Mouse (Mus musculus) spleen, adult 2 months (tissue): ENCODE measurements around the gene Fyn.

Source experiments
- CTCF ChIP-seq: fragments of 200-500 bp; IDR thresholded peaks from 2 replicates; pipeline ENCODE4 v1.5.1; 2011; ENCODE audit warnings: mild to moderate bottlenecking, inconsistent platforms; ENCODE audit not compliant: insufficient read depth, insufficient read length, insufficient replicate concordance; ENCODE audit errors: extremely low read depth
- POLR2A ChIP-seq: fragments of 200-500 bp; IDR thresholded peaks from 2 replicates; pipeline ENCODE4 v1.6.1; 2011; ENCODE audit warnings: low read depth, low read length, inconsistent platforms

DNA sequence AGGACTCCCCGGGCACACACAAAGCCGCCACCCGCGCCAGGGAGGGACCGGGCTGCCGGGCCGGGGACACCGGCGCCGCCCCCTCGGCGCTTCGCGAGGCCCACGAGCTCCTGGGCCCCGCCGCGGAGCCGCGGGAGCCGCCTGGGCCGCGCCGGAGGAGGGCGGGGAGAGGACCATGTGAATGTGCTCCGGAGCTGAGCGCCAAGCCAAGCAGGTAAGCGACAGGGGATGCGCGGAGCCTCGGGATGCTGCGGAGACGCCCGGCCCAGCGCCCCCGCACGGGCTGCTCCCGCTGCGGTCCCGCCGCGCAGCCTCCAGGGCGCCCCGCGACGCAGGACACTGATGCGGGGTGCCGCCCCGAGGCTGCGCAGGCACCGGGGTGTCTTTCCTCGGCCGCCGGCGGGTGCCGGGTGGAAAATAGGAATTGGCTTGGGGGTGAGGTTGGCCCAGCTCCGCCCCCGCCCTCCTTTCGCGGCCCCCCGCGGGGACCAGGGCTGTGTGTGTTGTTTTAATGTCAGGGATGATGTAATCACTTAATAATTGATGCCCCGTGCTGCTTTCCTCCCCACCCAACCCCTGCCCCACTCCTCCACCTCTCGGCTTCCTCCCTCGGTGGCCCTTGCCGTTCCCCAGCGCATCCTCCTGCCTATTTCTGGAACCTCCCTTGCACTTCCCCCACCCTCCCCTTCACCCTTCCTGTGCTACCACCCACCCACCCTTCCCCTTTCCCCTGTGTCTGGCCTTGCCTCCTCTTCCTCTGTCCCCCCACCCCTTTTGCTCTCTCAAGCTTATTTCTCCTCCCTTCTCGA is 1.5 kb downstream of the Fyn start:
- TF ChIP-seq CTCF, result no peak
- TF ChIP-seq POLR2A, result no peak
